11 mouse cellular contexts compared by ENCODE assay signal in genomic region chr11:79527015-79527738, GRCm38 (mm10). TPM values are rescaled to one million over a fixed set of nuclear protein-coding genes. Genes with fewer than 3 reads are reported as not detected.
DNase-seq lines count a peak whose midpoint lies in the region; ATAC-seq and TF ChIP-seq lines count a peak whose summit lies in the region.
"Had no signal": no experiment of that assay in that cellular context is flagged by ENCODE, and none has a peak within 500 bp of the region (broad histone marks: within the 10 kb centered on the region; RNA-seq: fewer than 3 reads in every experiment).

No protein-coding gene starts in this region.

- ATAC-seq in liver, embryonic 15.5 days (ENCODE audit: insufficient read depth), result no peak
- ATAC-seq in forebrain, embryonic 13.5 days, result no peak

- peaks cover 7% of the 10 kb centered on the region for H3K79me2 ChIP-seq in MEL (ENCODE audit: control insufficient read depth, insufficient read depth, low read length, poor library complexity)

- DNase-seq in heart, adult 18-20 months, result peak; percentile 62 to 67
- DNase-seq in heart, embryonic 10.5 days (ENCODE audit: low spot score), result no peak
- DNase-seq in MEL (ENCODE audit: low read depth, low spot score), result peak; percentile 86
- DNase-seq in heart, adult 8-10 months (ENCODE audit: low spot score), result peak; percentile 28
- no peak for DNase-seq in urinary bladder, adult 2 months (ENCODE audit: low spot score)
- DNase-seq in embryo, embryonic 10.5 days (ENCODE audit: low spot score), result no peak

- no peak overlapping the region for H3K4me3 ChIP-seq in heart, embryonic 10.5 days
- peak overlapping the region; percentile 48 to 58 for H3K4me3 ChIP-seq in MEL (ENCODE audit: control insufficient read depth in 1 of 2, insufficient read depth in 1 of 2, low read depth in 2 of 2, low read length in 2 of 2)
- H3K4me3 ChIP-seq in liver, embryonic 15.5 days (replicated peaks), result no peak overlapping the region
- no peak overlapping the region for H3K4me3 ChIP-seq in forebrain, embryonic 13.5 days
- H3K4me3 ChIP-seq: erythroblast, embryonic 14.5 days had no signal

- H3K36me3 ChIP-seq in heart, embryonic 10.5 days, result peaks cover 12% of the 10 kb centered on the region; the same call in 1 of the 2 replicates
- H3K36me3 ChIP-seq in MEL (ENCODE audit: control insufficient read depth in 1 of 2, insufficient read depth in 2 of 2, low read length in 2 of 2), result peaks cover 0 to 45% of the 10 kb centered on the region in 2 experiments; a peak in 2 of 4 replicates
- H3K36me3 ChIP-seq in liver, embryonic 15.5 days (replicated peaks), result no peaks in the 10 kb centered on the region
- peaks cover 20% of the 10 kb centered on the region for H3K36me3 ChIP-seq in forebrain, embryonic 13.5 days (ENCODE audit: poor library complexity, severe bottlenecking)

- TF ChIP-seq CTCF in MEL (IDR thresholded peaks at IDR 0.05 in 2 of 3, conservative IDR thresholded peaks at IDR 0.05 in 1 of 3; ENCODE audit: control insufficient read depth in 1 of 3, insufficient read depth in 1 of 3, low read depth in 2 of 3, low read length in 3 of 3, poor library complexity in 1 of 3, severe bottlenecking in 1 of 3), result no peak

- no peaks in the 10 kb centered on the region for H3K27me3 ChIP-seq in heart, embryonic 10.5 days (ENCODE audit: insufficient read depth, poor library complexity, severe bottlenecking)
- no peaks in the 10 kb centered on the region for H3K27me3 ChIP-seq in MEL (ENCODE audit: control insufficient read depth in 1 of 2, insufficient read depth in 2 of 2, low read length in 2 of 2)
- no peaks in the 10 kb centered on the region for H3K27me3 ChIP-seq in liver, embryonic 15.5 days
- H3K27me3 ChIP-seq in forebrain, embryonic 13.5 days, result no peaks in the 10 kb centered on the region

- peak in 1 of 2 experiments; percentile 54; a peak in 2 of 4 replicates for TF ChIP-seq POLR2A in MEL (IDR thresholded peaks at IDR 0.05; ENCODE audit: control insufficient read depth in 1 of 2, insufficient read depth in 1 of 2, low read depth in 1 of 2, low read length in 2 of 2, poor library complexity in 1 of 2)

- no peaks in the 10 kb centered on the region for H3K9me3 ChIP-seq in heart, embryonic 10.5 days
- no peaks in the 10 kb centered on the region for H3K9me3 ChIP-seq in MEL (replicated peaks; ENCODE audit: insufficient read depth, low read length)
- no peaks in the 10 kb centered on the region for H3K9me3 ChIP-seq in liver, embryonic 15.5 days (replicated peaks)
- H3K9me3 ChIP-seq in forebrain, embryonic 13.5 days (replicated peaks), result no peaks in the 10 kb centered on the region

- peak in 1 of 2 experiments; percentile 45; a peak in 1 of 4 replicates for TF ChIP-seq EP300 in MEL (IDR thresholded peaks at IDR 0.05; ENCODE audit: low read depth in 1 of 2, low read length in 2 of 2)

- H3K9ac ChIP-seq in MEL (ENCODE audit: control insufficient read depth, low read depth, low read length, poor library complexity, severe bottlenecking), result peak overlapping the region; percentile 65
- no peak overlapping the region for H3K9ac ChIP-seq in liver, embryonic 15.5 days
- no peak overlapping the region for H3K9ac ChIP-seq in forebrain, embryonic 13.5 days

- no peak overlapping the region for H3K27ac ChIP-seq in heart, embryonic 10.5 days
- peak overlapping the region; percentile 80 for H3K27ac ChIP-seq in MEL (ENCODE audit: control insufficient read depth, low read depth, low read length)
- H3K27ac ChIP-seq in liver, embryonic 15.5 days (replicated peaks), result peak overlapping the region; percentile 78
- no peak overlapping the region for H3K27ac ChIP-seq in forebrain, embryonic 13.5 days

- TF ChIP-seq RAD21 in MEL (IDR thresholded peaks at IDR 0.05; ENCODE audit: low read depth, low read length), result no peak

- peak overlapping the region; percentile 36 for H3K4me2 ChIP-seq in liver, embryonic 15.5 days
- H3K4me2 ChIP-seq in forebrain, embryonic 13.5 days, result no peak overlapping the region

- WGBS in heart, embryonic 10.5 days, result 69% methylated on average over 15 of the region's 15 CpGs
- WGBS in liver, embryonic 15.5 days (ENCODE audit: insufficient replicate concordance), result 29% methylated on average over 15 of the region's 15 CpGs
- WGBS in forebrain, embryonic 13.5 days, result 85% methylated on average over 15 of the region's 15 CpGs

- peaks cover 7% of the 10 kb centered on the region for H3K4me1 ChIP-seq in heart, embryonic 10.5 days
- H3K4me1 ChIP-seq in MEL (ENCODE audit: control insufficient read depth in 1 of 2, insufficient read depth in 2 of 2, low read length in 2 of 2), result peaks cover 24 to 27% of the 10 kb centered on the region in 2 experiments
- peaks cover 27% of the 10 kb centered on the region for H3K4me1 ChIP-seq in liver, embryonic 15.5 days (replicated peaks)
- H3K4me1 ChIP-seq in forebrain, embryonic 13.5 days, result no peaks in the 10 kb centered on the region

TF ChIP-seq in MEL, 35 proteins besides CTCF, POLR2A, EP300 and RAD21 (continues in another document):
- TF ChIP-seq CHD2 (IDR thresholded peaks at IDR 0.05; ENCODE audit: low read length) (no peak), ELF1 (IDR thresholded peaks at IDR 0.05; ENCODE audit: low read depth, low read length) (0 out of 2 replicates have a peak, but pooled peaks have one; percentile 7), BHLHE40 (IDR thresholded peaks at IDR 0.05; ENCODE audit: borderline replicate concordance, low read depth, low read length) (no peak), POLR2AphosphoS2 (IDR thresholded peaks at IDR 0.05; ENCODE audit: low read length) (peak; percentile 33; the same call in 1 of the 2 replicates), USF2 (IDR thresholded peaks at IDR 0.05; ENCODE audit: borderline replicate concordance in 1 of 2, insufficient read depth in 1 of 2, low read depth in 1 of 2, low read length in 2 of 2) (no peak), KAT2A (conservative IDR thresholded peaks at IDR 0.05; ENCODE audit: low read depth, low read length) (no peak), TBP (IDR thresholded peaks at IDR 0.05; ENCODE audit: low read depth, low read length) (peak; percentile 67; the same call in 1 of the 2 replicates), GATA1 (IDR thresholded peaks at IDR 0.05; ENCODE audit: low read depth, low read length) (peak; percentile 73), RCOR1 (IDR thresholded peaks at IDR 0.05; ENCODE audit: low read depth, low read length) (peak; percentile 49; the same call in 1 of the 2 replicates), JUND (IDR thresholded peaks at IDR 0.05; ENCODE audit: low read depth, low read length) (no peak), NELFE (IDR thresholded peaks at IDR 0.05; ENCODE audit: low read depth, low read length) (peak; percentile 32; the same call in 1 of the 2 replicates), TAL1 (IDR thresholded peaks at IDR 0.05; ENCODE audit: low read length) (no peak), MAFK (IDR thresholded peaks at IDR 0.05; ENCODE audit: borderline replicate concordance, low read depth, low read length) (no peak), ZC3H11A (IDR thresholded peaks at IDR 0.05; ENCODE audit: low read depth, low read length) (no peak)

RNA-seq across cellular contexts. Expression of gene Evi2, which starts 3.2 kb away (rescaled TPM):
- total RNA-seq in heart, adult 18-20 months (2021), result not detected
- polyA plus RNA-seq in heart, embryonic 10.5 days (2016; fragmentation: Nextera tagmentation; extraction: Ambion mirVana), result 0.71 and 1.3 TPM in 2 replicates
- total RNA-seq in MEL (2012; rRNA removed), result 0.15 and 0.46 TPM in 2 replicates
- 1 to 10 TPM in 1 of 2 experiments, not detected in 1; 1.2 TPM for polyA plus RNA-seq in MEL (2012; ENCODE audit: insufficient read depth in 1 of 2, insufficient read length in 2 of 2, low read depth in 1 of 2, low replicate concordance in 2 of 2, missing spikeins in 1 of 2)
- under 1 TPM in 2 of 4 experiments, not detected in 2; 0.11 to 0.12 TPM for total RNA-seq in heart, adult 8-10 months (2022)
- polyA plus RNA-seq in liver, embryonic 15.5 days (2015; fragmentation: Nextera tagmentation; extraction: Ambion mirVana), result 0.75 and 0.82 TPM in 2 replicates
- polyA plus RNA-seq in urinary bladder, adult 2 months (2012; rRNA removed), result 0.50 TPM in 2 replicates
- polyA plus RNA-seq in forebrain, embryonic 13.5 days (2015; fragmentation: Nextera tagmentation; extraction: Ambion mirVana), result 0.75 and 0.89 TPM in 2 replicates
- polyA plus RNA-seq: testis, adult 2 months had no signal

RNA-seq across cellular contexts. Expression of gene Evi2a, which starts 3.2 kb away (rescaled TPM):
- total RNA-seq in heart, adult 18-20 months (2021), result 1 to 10 TPM; 1.5 to 1.6 TPM
- 1.1 and 1.4 TPM in 2 replicates for polyA plus RNA-seq in heart, embryonic 10.5 days (2016; fragmentation: Nextera tagmentation; extraction: Ambion mirVana)
- 0.13 and 0.19 TPM in 2 replicates for total RNA-seq in MEL (2012; rRNA removed)
- under 1 TPM in 1 of 2 experiments, not detected in 1; 0.18 TPM for polyA plus RNA-seq in MEL (2012; ENCODE audit: insufficient read depth in 1 of 2, insufficient read length in 2 of 2, low read depth in 1 of 2, low replicate concordance in 2 of 2, missing spikeins in 1 of 2)
- 1 to 10 TPM; 1.4 to 3.3 (median 1.6) TPM for total RNA-seq in heart, adult 8-10 months (2022)
- polyA plus RNA-seq in liver, embryonic 15.5 days (2015; fragmentation: Nextera tagmentation; extraction: Ambion mirVana), result 5.9 and 6.3 TPM in 2 replicates
- 13.6 and 15.8 TPM in 2 replicates for polyA plus RNA-seq in urinary bladder, adult 2 months (2012; rRNA removed)
- polyA plus RNA-seq in forebrain, embryonic 13.5 days (2015; fragmentation: Nextera tagmentation; extraction: Ambion mirVana), result 2.6 and 2.7 TPM in 2 replicates

RNA-seq across cellular contexts. Expression of gene Evi2b, which starts 3.6 kb away (rescaled TPM):
- total RNA-seq in heart, adult 18-20 months (2021), result 1 to 10 TPM in 1 of 2 experiments, under 1 TPM in 1; 0.30 to 2.2 TPM
- 0.49 TPM in 1 of 2 replicates, not detected in the other for polyA plus RNA-seq in heart, embryonic 10.5 days (2016; fragmentation: Nextera tagmentation; extraction: Ambion mirVana)
- 8.1 and 13.0 TPM in 2 replicates for total RNA-seq in MEL (2012; rRNA removed)
- 10 to 100 TPM in 1 of 2 experiments, not detected in 1; 42.4 TPM for polyA plus RNA-seq in MEL (2012; ENCODE audit: insufficient read depth in 1 of 2, insufficient read length in 2 of 2, low read depth in 1 of 2, low replicate concordance in 2 of 2, missing spikeins in 1 of 2)
- 1 to 10 TPM in 1 of 4 experiments, under 1 TPM in 3; 0.44 to 1.4 (median 0.74) TPM for total RNA-seq in heart, adult 8-10 months (2022)
- polyA plus RNA-seq in liver, embryonic 15.5 days (2015; fragmentation: Nextera tagmentation; extraction: Ambion mirVana), result 4.8 and 5.2 TPM in 2 replicates
- polyA plus RNA-seq in urinary bladder, adult 2 months (2012; rRNA removed), result 6.5 and 8.9 TPM in 2 replicates
- 0.18 TPM in 1 of 2 replicates, not detected in the other for polyA plus RNA-seq in forebrain, embryonic 13.5 days (2015; fragmentation: Nextera tagmentation; extraction: Ambion mirVana)
- total RNA-seq: ES-E14 had no signal
- polyA plus RNA-seq: erythroblast, embryonic 14.5 days had no signal

RNA-seq across cellular contexts. Expression of gene Omg, which starts 23.3 kb away (rescaled TPM):
- total RNA-seq in heart, adult 18-20 months (2021), result not detected
- 0.12 and 0.16 TPM in 2 replicates for polyA plus RNA-seq in heart, embryonic 10.5 days (2016; fragmentation: Nextera tagmentation; extraction: Ambion mirVana)
- not detected in 2 replicates for total RNA-seq in MEL (2012; rRNA removed)
- polyA plus RNA-seq in MEL (2012; ENCODE audit: insufficient read depth in 1 of 2, insufficient read length in 2 of 2, low read depth in 1 of 2, low replicate concordance in 2 of 2, missing spikeins in 1 of 2), result under 1 TPM in 1 of 2 experiments, not detected in 1; 0.21 TPM
- not detected for total RNA-seq in heart, adult 8-10 months (2022)
- not detected in 2 replicates for polyA plus RNA-seq in liver, embryonic 15.5 days (2015; fragmentation: Nextera tagmentation; extraction: Ambion mirVana)
- polyA plus RNA-seq in urinary bladder, adult 2 months (2012; rRNA removed), result 0.06 and 0.07 TPM in 2 replicates
- polyA plus RNA-seq in forebrain, embryonic 13.5 days (2015; fragmentation: Nextera tagmentation; extraction: Ambion mirVana), result 1.1 and 1.5 TPM in 2 replicates
- polyA plus RNA-seq: erythroblast, embryonic 14.5 days; testis, adult 2 months had no signal

Comparison
In these comparisons a context has a peak if more than half of its experiments do, and no peak if none do; other contexts are left out.
1. DNase-seq: peak in heart, adult 18-20 months (2 of 2), MEL (single experiment) and heart, adult 8-10 months (single experiment); none in heart, embryonic 10.5 days (single experiment), urinary bladder, adult 2 months (single experiment) and embryo, embryonic 10.5 days (single experiment).
2. H3K27ac ChIP-seq: peak in MEL (single experiment) and liver, embryonic 15.5 days (single experiment); none in heart, embryonic 10.5 days (single experiment) and forebrain, embryonic 13.5 days (single experiment).
3. H3K4me3 ChIP-seq: peak in MEL (2 of 2); none in heart, embryonic 10.5 days (single experiment), liver, embryonic 15.5 days (single experiment) and forebrain, embryonic 13.5 days (single experiment).